Mouse (Mus musculus) embryonic facial prominence, embryonic 10.5 days (tissue): ENCODE data around the gene Ifitm6. TPM values are rescaled to one million over a fixed set of nuclear protein-coding genes. Genes with fewer than 3 reads are reported as not detected.

Experiments used
- DNase-seq: peaks from one replicate; pipeline ENCODE4 v3.0.0-alpha.2; 2017; ENCODE audit warnings: low spot score
- H3K27ac ChIP-seq: fragments of 300-500 bp; sonication (generic); replicated peaks from 2 replicates; pipeline ENCODE4 v1.5.1; 2016; ENCODE audit warnings: mild to moderate bottlenecking
- H3K27me3 ChIP-seq: fragments of 300-500 bp; sonication (generic); replicated peaks from 2 replicates; pipeline ENCODE4 v1.6.1; 2016; ENCODE audit warnings: low read depth, mild to moderate bottlenecking; ENCODE audit not compliant: poor library complexity, severe bottlenecking
- H3K36me3 ChIP-seq: fragments of 300-500 bp; sonication (generic); replicated peaks from 2 replicates; pipeline ENCODE4 v1.6.1; 2016; ENCODE audit warnings: mild to moderate bottlenecking, moderate library complexity
- H3K4me1 ChIP-seq: fragments of 300-500 bp; sonication (generic); 2 replicates; pipeline ENCODE4 v1.6.1; 2016
- H3K4me3 ChIP-seq: fragments of 300-500 bp; sonication (generic); 2 replicates; pipeline ENCODE4 v1.5.1; 2016; ENCODE audit warnings: mild to moderate bottlenecking, moderate library complexity
- H3K9me3 ChIP-seq: fragments of 300-500 bp; sonication (generic); 2 replicates; pipeline ENCODE4 v1.6.1; 2016; ENCODE audit warnings: mild to moderate bottlenecking
- WGBS: fragments of 180-500 bp; shearing (Covaris S2); methylation state at CpG from one replicate; pipeline ENCODE4 v1.1.7; 2016; 5-methylcytosine and 5-hydroxymethylcytosine counted together
- polyA plus RNA-seq: library from polyadenylated mRNA; unstranded; fragments of >200 nt; fragmentation: Nextera tagmentation; extraction: Ambion mirVana; gene quantifications from 2 replicates; pipeline ENCODE4 v1.2.1, GENCODE M21; 2016

Gene Ifitm6
- polyA plus RNA-seq, 1 experiment from 2014 or later = not detected

- no peaks in the 10 kb centered on the region for H3K36me3 ChIP-seq
- H3K9me3 ChIP-seq = no peaks in the 10 kb centered on the region
- 84% methylated on average over 10 of the region's 10 CpGs for WGBS
- no peaks in the 10 kb centered on the region for H3K4me1 ChIP-seq
- no peaks in the 10 kb centered on the region for H3K27me3 ChIP-seq
- no peak for DNase-seq
- H3K27ac ChIP-seq = no peak overlapping the region
- no peak overlapping the region for H3K4me3 ChIP-seq
Observed at GRCm38 (mm10) chr7:141016707-141017697, 722 bp downstream of the Ifitm6 start.

- Histone ChIP-seq H3K4me3 (peak overlapping the region; percentile 47; the same call in 1 of the 2 replicates), H3K27ac (peak overlapping the region; percentile 76), H3K27me3 (peaks cover 5% of the 10 kb centered on the region; the same call in 1 of the 2 replicates), H3K9me3 (no peaks in the 10 kb centered on the region), H3K36me3 (no peaks in the 10 kb centered on the region), H3K4me1 (peaks cover 35% of the 10 kb centered on the region)
- 88% methylated on average over 7 of the region's 7 CpGs for WGBS
- no peak for DNase-seq
Observed at GRCm38 (mm10) chr7:141011238-141011770, 6.4 kb downstream of the Ifitm6 start.

GRCm38 (mm10) chr7:141010593-141010992, 7.1 kb downstream of the Ifitm6 start, which contains the start of gene Ifitm3:
Gene Ifitm3, minus strand, starts transcription at chr7:141010770.
- DNase-seq = peak; percentile 47
- Histone ChIP-seq H3K36me3 (no peaks in the 10 kb centered on the region), H3K27ac (peak within 1 kb of the TSS; percentile 76), H3K4me1 (peaks cover 35% of the 10 kb centered on the region), H3K9me3 (no peaks in the 10 kb centered on the region), H3K4me3 (peak within 1 kb of the TSS; percentile 47), H3K27me3 (peaks cover 5% of the 10 kb centered on the region; the same call in 1 of the 2 replicates)
- WGBS = 17% methylated on average over 10 of the region's 10 CpGs

- DNase-seq = no peak
- 89% methylated on average over 9 of the region's 9 CpGs for WGBS
- Histone ChIP-seq H3K27me3 (peaks cover 5% of the 10 kb centered on the region; the same call in 1 of the 2 replicates), H3K36me3 (no peaks in the 10 kb centered on the region), H3K27ac (peak overlapping the region; percentile 76; the same call in 1 of the 2 replicates), H3K4me3 (peak overlapping the region; percentile 47), H3K4me1 (peaks cover 35% of the 10 kb centered on the region), H3K9me3 (no peaks in the 10 kb centered on the region)
Observed at GRCm38 (mm10) chr7:141009665-141010064, 8.1 kb downstream of the Ifitm6 start.

GRCm38 (mm10) chr7:141008938-141009660, 8.6 kb downstream of the Ifitm6 start:
- Histone ChIP-seq H3K36me3 (no peaks in the 10 kb centered on the region), H3K9me3 (no peaks in the 10 kb centered on the region), H3K27me3 (peaks cover 5% of the 10 kb centered on the region; the same call in 1 of the 2 replicates), H3K27ac (no peak overlapping the region), H3K4me1 (peaks cover 35% of the 10 kb centered on the region), H3K4me3 (peak overlapping the region; percentile 47)
- DNase-seq = peak; percentile 88
- WGBS = 8% methylated on average over 20 of the region's 20 CpGs

- H3K36me3 ChIP-seq = no peaks in the 10 kb centered on the region
- H3K9me3 ChIP-seq = no peaks in the 10 kb centered on the region
- H3K4me3 ChIP-seq = peak overlapping the region; percentile 47
- H3K4me1 ChIP-seq = peaks cover 35% of the 10 kb centered on the region
- DNase-seq = peak; percentile 36
- peaks cover 5% of the 10 kb centered on the region; the same call in 1 of the 2 replicates for H3K27me3 ChIP-seq
- no peak overlapping the region for H3K27ac ChIP-seq
- 4% methylated on average over 7 of the region's 7 CpGs for WGBS
Observed at GRCm38 (mm10) chr7:141008312-141008761, 9.4 kb downstream of the Ifitm6 start.

- WGBS = 93% methylated on average over 5 of the region's 5 CpGs
- Histone ChIP-seq H3K27ac (no peak overlapping the region), H3K9me3 (no peaks in the 10 kb centered on the region), H3K4me1 (peaks cover 35% of the 10 kb centered on the region), H3K27me3 (peaks cover 5% of the 10 kb centered on the region; the same call in 1 of the 2 replicates), H3K4me3 (no peak overlapping the region), H3K36me3 (no peaks in the 10 kb centered on the region)
- no peak for DNase-seq
Observed at GRCm38 (mm10) chr7:141006914-141007313, 10.8 kb downstream of the Ifitm6 start.

- peaks cover 5% of the 10 kb centered on the region; the same call in 1 of the 2 replicates for H3K27me3 ChIP-seq
- no peak for DNase-seq
- 92% methylated on average over 6 of the region's 6 CpGs for WGBS
- H3K27ac ChIP-seq = no peak overlapping the region
- peaks cover 33% of the 10 kb centered on the region for H3K4me1 ChIP-seq
- H3K36me3 ChIP-seq = no peaks in the 10 kb centered on the region
- no peak overlapping the region for H3K4me3 ChIP-seq
- H3K9me3 ChIP-seq = no peaks in the 10 kb centered on the region
Observed at GRCm38 (mm10) chr7:141006446-141006845, 11.3 kb downstream of the Ifitm6 start.

- no peaks in the 10 kb centered on the region for H3K36me3 ChIP-seq
- no peaks in the 10 kb centered on the region for H3K9me3 ChIP-seq
- H3K27ac ChIP-seq = no peak overlapping the region
- H3K27me3 ChIP-seq = no peaks in the 10 kb centered on the region; the same call in 1 of the 2 replicates
- no peak for DNase-seq
- peaks cover 3% of the 10 kb centered on the region for H3K4me1 ChIP-seq
- WGBS = 83% methylated on average over 5 of the region's 5 CpGs
- no peak overlapping the region for H3K4me3 ChIP-seq
Observed at GRCm38 (mm10) chr7:141003248-141004010, 14.3 kb downstream of the Ifitm6 start.

- 79% methylated on average over 15 of the region's 15 CpGs for WGBS
- no peaks in the 10 kb centered on the region for H3K9me3 ChIP-seq
- H3K4me3 ChIP-seq = no peak overlapping the region
- H3K36me3 ChIP-seq = no peaks in the 10 kb centered on the region
- no peaks in the 10 kb centered on the region for H3K27me3 ChIP-seq
- no peak overlapping the region for H3K27ac ChIP-seq
- no peak for DNase-seq
- no peaks in the 10 kb centered on the region for H3K4me1 ChIP-seq
Observed at GRCm38 (mm10) chr7:141000881-141001708, 16.6 kb downstream of the Ifitm6 start.
